Mouse (Mus musculus): ENCODE results near the gene Mef2a. TPM values are rescaled to one million over a fixed set of nuclear protein-coding genes. Genes with fewer than 3 reads are reported as not detected.
A peak's percentile ranks its signal among the peaks of the same experiment; 100 is the strongest.

Mef2a gene
- total and polyA plus RNA-seq, 3 experiments = 9.6 to 13.4 TPM; not detected in 1

- H3K27ac ChIP-seq (ENCODE audit: control insufficient read depth, low read depth, low read length) = no peak overlapping the region
- no peak overlapping the region for H3K4me3 ChIP-seq (ENCODE audit: control insufficient read depth in 1 of 2, insufficient read depth in 1 of 2, low read depth in 2 of 2, low read length in 2 of 2)
- peaks cover 0 to 1% of the 10 kb centered on the region in 2 experiments; a peak in 1 of 4 replicates for H3K27me3 ChIP-seq (ENCODE audit: control insufficient read depth in 1 of 2, insufficient read depth in 2 of 2, low read length in 2 of 2)
- no peaks in the 10 kb centered on the region for H3K79me2 ChIP-seq (ENCODE audit: control insufficient read depth, insufficient read depth, low read length, poor library complexity)
- no peak overlapping the region for H3K9ac ChIP-seq (ENCODE audit: control insufficient read depth, low read depth, low read length, poor library complexity, severe bottlenecking)
- H3K4me1 ChIP-seq (ENCODE audit: control insufficient read depth in 1 of 2, insufficient read depth in 2 of 2, low read length in 2 of 2) = no peaks in the 10 kb centered on the region
- TF ChIP-seq MAX (IDR thresholded peaks at IDR 0.05; ENCODE audit: low read length) (no peak), MYB (IDR thresholded peaks at IDR 0.05; ENCODE audit: low read depth, low read length) (no peak), KAT2A (conservative IDR thresholded peaks at IDR 0.05; ENCODE audit: low read depth, low read length) (no peak), CHD2 (IDR thresholded peaks at IDR 0.05; ENCODE audit: low read length) (no peak), MYC (IDR thresholded peaks at IDR 0.05; ENCODE audit: low read depth, low read length) (no peak), MEF2A (IDR thresholded peaks at IDR 0.05; ENCODE audit: extremely low read depth, insufficient replicate concordance, low read depth, low read length, poor library complexity, severe bottlenecking) (no peak), USF1 (IDR thresholded peaks at IDR 0.05; ENCODE audit: low read depth, low read length) (no peak), TAL1 (IDR thresholded peaks at IDR 0.05; ENCODE audit: low read length) (no peak), GABPA (IDR thresholded peaks at IDR 0.05; ENCODE audit: low read depth, low read length) (no peak), JUND (IDR thresholded peaks at IDR 0.05; ENCODE audit: low read depth, low read length) (no peak), NELFE (IDR thresholded peaks at IDR 0.05; ENCODE audit: low read depth, low read length) (no peak), POLR2AphosphoS2 (IDR thresholded peaks at IDR 0.05; ENCODE audit: low read length) (no peak)
- no peaks in the 10 kb centered on the region for H3K9me3 ChIP-seq (replicated peaks; ENCODE audit: insufficient read depth, low read length)
- H3K36me3 ChIP-seq (ENCODE audit: control insufficient read depth in 1 of 2, insufficient read depth in 2 of 2, low read length in 2 of 2) = no peaks in the 10 kb centered on the region
- DNase-seq (ENCODE audit: low read depth, low spot score) = no peak
These were observed 34.4 kb upstream of the Mef2a start for GRCm38 (mm10) chr7:67407019-67407418.

GRCm38 (mm10) chr7:67404176-67404575 lies 31.5 kb upstream of the Mef2a start:
- DNase-seq (ENCODE audit: low read depth, low spot score) = no peak
- TF ChIP-seq MAFK (IDR thresholded peaks at IDR 0.05; ENCODE audit: borderline replicate concordance, low read depth, low read length) (0 out of 2 replicates have a peak, but pooled peaks have one; percentile 12), E2F4 (IDR thresholded peaks at IDR 0.05; ENCODE audit: borderline replicate concordance, low read depth, low read length) (no peak)
- Histone ChIP-seq H3K4me3 (ENCODE audit: control insufficient read depth in 1 of 2, insufficient read depth in 1 of 2, low read depth in 2 of 2, low read length in 2 of 2) (no peak overlapping the region), H3K4me1 (ENCODE audit: control insufficient read depth in 1 of 2, insufficient read depth in 2 of 2, low read length in 2 of 2) (no peaks in the 10 kb centered on the region), H3K27ac (ENCODE audit: control insufficient read depth, low read depth, low read length) (no peak overlapping the region), H3K79me2 (ENCODE audit: control insufficient read depth, insufficient read depth, low read length, poor library complexity) (no peaks in the 10 kb centered on the region), H3K27me3 (ENCODE audit: control insufficient read depth in 1 of 2, insufficient read depth in 2 of 2, low read length in 2 of 2) (no peaks in the 10 kb centered on the region; a peak in 2 of 4 replicates), H3K9me3 (replicated peaks; ENCODE audit: insufficient read depth, low read length) (no peaks in the 10 kb centered on the region), H3K36me3 (ENCODE audit: control insufficient read depth in 1 of 2, insufficient read depth in 2 of 2, low read length in 2 of 2) (no peaks in the 10 kb centered on the region), H3K9ac (ENCODE audit: control insufficient read depth, low read depth, low read length, poor library complexity, severe bottlenecking) (no peak overlapping the region)

GRCm38 (mm10) chr7:67402353-67402752 lies 29.7 kb upstream of the Mef2a start:
- Histone ChIP-seq H3K36me3 (ENCODE audit: control insufficient read depth in 1 of 2, insufficient read depth in 2 of 2, low read length in 2 of 2) (no peaks in the 10 kb centered on the region), H3K27me3 (ENCODE audit: control insufficient read depth in 1 of 2, insufficient read depth in 2 of 2, low read length in 2 of 2) (peaks cover 0 to 4% of the 10 kb centered on the region in 2 experiments; a peak in 2 of 4 replicates), H3K4me3 (ENCODE audit: control insufficient read depth in 1 of 2, insufficient read depth in 1 of 2, low read depth in 2 of 2, low read length in 2 of 2) (no peak overlapping the region), H3K79me2 (ENCODE audit: control insufficient read depth, insufficient read depth, low read length, poor library complexity) (no peaks in the 10 kb centered on the region), H3K9me3 (replicated peaks; ENCODE audit: insufficient read depth, low read length) (no peaks in the 10 kb centered on the region), H3K9ac (ENCODE audit: control insufficient read depth, low read depth, low read length, poor library complexity, severe bottlenecking) (no peak overlapping the region), H3K27ac (ENCODE audit: control insufficient read depth, low read depth, low read length) (no peak overlapping the region), H3K4me1 (ENCODE audit: control insufficient read depth in 1 of 2, insufficient read depth in 2 of 2, low read length in 2 of 2) (no peaks in the 10 kb centered on the region)
- no peak for DNase-seq (ENCODE audit: low read depth, low spot score)
- TF ChIP-seq GABPA (IDR thresholded peaks at IDR 0.05; ENCODE audit: low read depth, low read length) (no peak), POLR2A (IDR thresholded peaks at IDR 0.05; ENCODE audit: control insufficient read depth in 1 of 2, insufficient read depth in 1 of 2, low read depth in 1 of 2, low read length in 2 of 2, poor library complexity in 1 of 2) (no peak), SMC3 (IDR thresholded peaks at IDR 0.05; ENCODE audit: low read depth, low read length) (no peak), JUND (IDR thresholded peaks at IDR 0.05; ENCODE audit: low read depth, low read length) (no peak), MXI1 (IDR thresholded peaks at IDR 0.05; ENCODE audit: low read depth, low read length) (no peak)

All from MEL (cell line).